Mouse (Mus musculus): ENCODE results near the gene Pkm. TPM values are rescaled to one million over a fixed set of nuclear protein-coding genes. Genes with fewer than 3 reads are reported as not detected.

The Pkm gene
- polyA plus RNA-seq, 1 experiment from 2014 or later: 1,005 TPM

DNA sequence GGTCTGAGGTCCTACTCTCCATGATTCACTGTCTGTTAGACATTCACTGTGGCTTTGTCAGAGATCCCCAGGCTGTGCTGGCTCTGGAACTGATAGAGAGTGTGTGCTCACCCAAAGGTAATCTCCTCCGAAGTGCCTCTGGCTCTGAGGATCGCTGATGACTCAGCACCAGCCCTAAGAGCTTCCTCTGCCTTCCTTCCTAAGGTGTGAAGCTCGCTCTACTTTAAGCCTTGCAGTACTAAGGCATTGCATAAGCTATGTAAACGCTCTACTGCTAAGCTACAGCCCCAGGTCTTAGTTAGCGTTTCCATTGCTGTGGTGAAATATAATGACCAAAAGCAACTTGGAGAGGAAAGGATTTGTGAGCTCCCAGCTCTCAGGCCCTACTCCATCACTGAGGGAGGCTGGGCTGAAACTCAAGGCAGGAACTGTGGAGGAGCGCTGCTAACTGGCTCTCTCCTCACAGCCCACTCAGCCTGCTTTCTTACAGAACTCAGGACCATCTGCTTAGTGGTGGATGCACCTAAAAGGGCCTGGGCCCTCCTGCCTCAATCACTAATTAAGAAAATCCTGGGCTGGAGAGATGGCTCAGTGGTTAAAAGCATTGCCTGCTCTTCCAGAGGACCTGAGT is 31.4 kb downstream of the Pkm start:
- Histone ChIP-seq H3K27ac (replicated peaks; ENCODE audit: low read depth, low read length) (no peak overlapping the region), H3K9ac (ENCODE audit: low read depth, low read length) (no peak overlapping the region), H3K9me3 (ENCODE audit: control insufficient read depth, low read length) (no peaks in the 10 kb centered on the region), H3K4me3 (ENCODE audit: low read depth, low read length) (no peak overlapping the region), H3K27me3 (replicated peaks; ENCODE audit: control insufficient read depth, insufficient read depth, low read length) (no peaks in the 10 kb centered on the region), H3K36me3 (ENCODE audit: control insufficient read depth, insufficient read depth, low read length) (no peaks in the 10 kb centered on the region), H3K4me1 (ENCODE audit: control insufficient read depth, insufficient read depth, low read length) (peaks cover 12% of the 10 kb centered on the region), H3K4me2 (ENCODE audit: low read depth, low read length) (no peak overlapping the region)
- DNase-seq (ENCODE audit: low spot score) (peak; percentile 17), ATAC-seq (ENCODE audit: low read depth) (no peak)
- 28% methylated on average over 6 of the region's 6 CpGs for WGBS

DNA sequence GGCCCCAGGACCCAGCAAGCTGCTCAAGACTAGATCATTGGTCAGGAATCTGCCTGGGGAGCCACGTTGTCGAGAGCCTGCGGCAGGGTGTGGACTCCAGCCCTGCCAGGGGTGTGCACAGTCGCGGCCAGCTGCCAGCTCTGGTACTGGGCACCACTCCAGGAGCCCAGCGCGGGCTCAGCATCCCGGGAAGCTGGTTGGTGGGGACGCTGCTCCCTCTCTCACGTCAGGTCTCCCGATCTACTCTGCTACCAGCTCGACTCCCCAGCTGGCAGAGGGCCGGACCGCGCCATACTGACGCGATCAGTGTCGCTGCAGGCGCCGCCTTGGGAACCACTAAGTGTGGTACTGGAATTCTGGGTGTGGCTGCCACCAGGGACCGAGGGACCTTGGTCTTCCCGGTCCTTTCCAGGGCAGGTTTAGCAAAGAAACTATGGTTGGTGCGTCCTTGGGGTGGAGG is 35.5 kb downstream of the Pkm start:
- Histone ChIP-seq H3K36me3 (ENCODE audit: control insufficient read depth, insufficient read depth, low read length) (no peaks in the 10 kb centered on the region), H3K4me1 (ENCODE audit: control insufficient read depth, insufficient read depth, low read length) (peaks cover 24% of the 10 kb centered on the region), H3K27ac (replicated peaks; ENCODE audit: low read depth, low read length) (peak overlapping the region; percentile 72), H3K9ac (ENCODE audit: low read depth, low read length) (peak overlapping the region; percentile 41), H3K27me3 (replicated peaks; ENCODE audit: control insufficient read depth, insufficient read depth, low read length) (no peaks in the 10 kb centered on the region), H3K9me3 (ENCODE audit: control insufficient read depth, low read length) (no peaks in the 10 kb centered on the region), H3K4me3 (ENCODE audit: low read depth, low read length) (peak overlapping the region; percentile 31), H3K4me2 (ENCODE audit: low read depth, low read length) (peak overlapping the region; percentile 62)
- DNase-seq (ENCODE audit: low spot score) (peak; percentile 93), ATAC-seq (ENCODE audit: low read depth) (peak; percentile 93)
- 2% methylated on average over 16 of the region's 23 CpGs for WGBS

DNA sequence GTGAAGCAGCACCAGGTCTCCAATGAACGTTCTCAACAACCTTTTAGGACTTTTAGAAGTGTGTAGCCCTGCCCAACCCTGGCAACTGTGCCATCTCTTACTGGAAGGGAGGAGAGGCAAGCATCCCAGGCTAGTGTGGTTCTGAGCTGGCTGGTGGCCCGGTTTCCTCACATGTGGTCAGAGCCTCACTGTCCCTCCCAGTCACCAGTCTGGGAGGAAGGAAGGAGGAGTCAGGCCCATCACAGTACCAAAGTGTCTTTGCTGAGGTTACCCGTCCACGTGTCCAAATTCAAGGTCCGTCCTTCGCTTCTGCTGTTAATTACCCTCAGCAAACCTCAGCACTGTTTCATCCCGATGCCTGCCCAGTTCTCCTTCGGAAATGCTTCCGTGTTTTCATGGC is 36.0 kb downstream of the Pkm start:
- Histone ChIP-seq H3K27me3 (replicated peaks; ENCODE audit: control insufficient read depth, insufficient read depth, low read length) (no peaks in the 10 kb centered on the region), H3K9ac (ENCODE audit: low read depth, low read length) (peak overlapping the region; percentile 41), H3K4me2 (ENCODE audit: low read depth, low read length) (peak overlapping the region; percentile 62), H3K27ac (replicated peaks; ENCODE audit: low read depth, low read length) (peak overlapping the region; percentile 72), H3K4me3 (ENCODE audit: low read depth, low read length) (peak overlapping the region; percentile 31), H3K9me3 (ENCODE audit: control insufficient read depth, low read length) (no peaks in the 10 kb centered on the region), H3K36me3 (ENCODE audit: control insufficient read depth, insufficient read depth, low read length) (no peaks in the 10 kb centered on the region), H3K4me1 (ENCODE audit: control insufficient read depth, insufficient read depth, low read length) (peaks cover 24% of the 10 kb centered on the region)
- peak; percentile 78 for DNase-seq (ENCODE audit: low spot score)
- peak; percentile 44 for ATAC-seq (ENCODE audit: low read depth)
- 26% methylated on average over 9 of the region's 9 CpGs for WGBS

DNA sequence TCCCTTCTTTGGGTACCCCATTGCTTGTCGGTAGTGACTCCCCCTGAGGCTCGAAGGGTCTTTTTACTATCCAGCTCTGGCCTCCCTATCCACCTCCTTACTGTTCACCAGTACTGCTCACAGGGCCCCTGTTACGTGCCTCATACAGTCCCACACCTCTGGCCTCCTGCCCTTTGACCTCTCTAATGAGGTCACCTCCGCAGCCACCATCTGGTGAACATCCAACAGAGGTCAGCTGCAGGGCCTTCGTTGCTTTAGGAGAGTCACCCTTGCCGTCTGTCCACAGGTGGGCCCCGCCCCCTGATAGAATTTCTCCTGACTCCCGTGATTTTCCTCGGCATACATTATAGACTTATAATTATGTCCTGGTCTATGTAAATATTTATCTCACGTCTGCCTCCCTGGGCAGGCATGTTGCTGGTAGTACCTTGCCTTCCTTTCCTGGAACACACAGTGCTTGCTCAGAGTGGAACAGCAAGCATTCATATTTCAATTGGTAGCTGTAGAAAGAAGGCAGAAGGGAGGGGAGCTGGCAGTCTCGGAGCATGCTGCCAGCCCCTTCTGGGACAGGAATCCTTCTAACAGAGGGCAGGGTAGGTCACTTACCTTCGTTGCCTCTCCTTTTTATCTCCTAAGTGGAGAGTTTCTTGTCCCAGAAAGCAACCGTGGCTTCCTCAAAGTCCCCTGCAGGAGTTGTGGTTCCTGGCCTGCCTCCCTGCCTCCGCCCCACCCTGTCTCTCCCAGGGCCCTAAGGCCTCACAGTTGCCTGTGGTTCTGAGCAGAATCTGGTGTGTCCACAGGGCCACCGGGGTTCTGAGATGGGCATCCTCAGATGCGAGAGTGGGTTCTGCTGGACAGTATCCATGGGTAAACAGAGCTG is 38.6 kb downstream of the Pkm start:
- 39% methylated on average over 16 of the region's 16 CpGs for WGBS

DNA sequence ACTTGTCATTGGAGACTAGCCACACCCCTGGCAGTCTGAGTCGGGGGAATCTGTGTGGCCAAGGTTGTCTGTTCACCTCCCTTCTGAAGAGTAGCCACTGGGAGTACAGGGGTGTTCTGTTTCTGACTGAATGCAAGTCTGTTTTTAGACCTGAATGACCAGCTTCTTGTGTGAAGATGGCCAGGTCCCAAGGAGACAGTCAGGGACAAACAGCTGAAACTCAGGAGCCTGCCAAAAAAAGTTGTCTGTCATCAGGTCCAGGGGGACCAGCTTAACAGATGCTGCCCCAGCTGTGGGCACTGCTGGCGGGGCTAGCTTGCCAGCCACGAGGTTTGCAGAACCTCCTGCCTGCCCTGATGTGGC is 39.3 kb downstream of the Pkm start:
- DNase-seq (ENCODE audit: low spot score) (peak; percentile 42), ATAC-seq (ENCODE audit: low read depth) (no peak)
- Histone ChIP-seq H3K27ac (replicated peaks; ENCODE audit: low read depth, low read length) (peak overlapping the region; percentile 49; the same call in 1 of the 2 replicates), H3K9me3 (ENCODE audit: control insufficient read depth, low read length) (no peaks in the 10 kb centered on the region), H3K4me3 (ENCODE audit: low read depth, low read length) (no peak overlapping the region), H3K4me1 (ENCODE audit: control insufficient read depth, insufficient read depth, low read length) (peaks cover 24% of the 10 kb centered on the region), H3K9ac (ENCODE audit: low read depth, low read length) (no peak overlapping the region), H3K36me3 (ENCODE audit: control insufficient read depth, insufficient read depth, low read length) (no peaks in the 10 kb centered on the region), H3K27me3 (replicated peaks; ENCODE audit: control insufficient read depth, insufficient read depth, low read length) (no peaks in the 10 kb centered on the region), H3K4me2 (ENCODE audit: low read depth, low read length) (no peak overlapping the region)
- 22% methylated on average over 3 of the region's 3 CpGs for WGBS

More for the DNA sequence above, 38.6 kb downstream of the Pkm start:
- no peaks in the 10 kb centered on the region for H3K9me3 ChIP-seq (ENCODE audit: control insufficient read depth, low read length)
- DNase-seq (ENCODE audit: low spot score) (no peak), ATAC-seq (ENCODE audit: low read depth) (no peak)
- H3K4me3 ChIP-seq (ENCODE audit: low read depth, low read length): no peak overlapping the region
- H3K4me2 ChIP-seq (ENCODE audit: low read depth, low read length): no peak overlapping the region
- no peaks in the 10 kb centered on the region for H3K36me3 ChIP-seq (ENCODE audit: control insufficient read depth, insufficient read depth, low read length)
- H3K4me1 ChIP-seq (ENCODE audit: control insufficient read depth, insufficient read depth, low read length): peaks cover 24% of the 10 kb centered on the region
- no peak overlapping the region for H3K9ac ChIP-seq (ENCODE audit: low read depth, low read length)
- peak overlapping the region; percentile 49; the same call in 1 of the 2 replicates for H3K27ac ChIP-seq (replicated peaks; ENCODE audit: low read depth, low read length)
- H3K27me3 ChIP-seq (replicated peaks; ENCODE audit: control insufficient read depth, insufficient read depth, low read length): no peaks in the 10 kb centered on the region

DNA sequence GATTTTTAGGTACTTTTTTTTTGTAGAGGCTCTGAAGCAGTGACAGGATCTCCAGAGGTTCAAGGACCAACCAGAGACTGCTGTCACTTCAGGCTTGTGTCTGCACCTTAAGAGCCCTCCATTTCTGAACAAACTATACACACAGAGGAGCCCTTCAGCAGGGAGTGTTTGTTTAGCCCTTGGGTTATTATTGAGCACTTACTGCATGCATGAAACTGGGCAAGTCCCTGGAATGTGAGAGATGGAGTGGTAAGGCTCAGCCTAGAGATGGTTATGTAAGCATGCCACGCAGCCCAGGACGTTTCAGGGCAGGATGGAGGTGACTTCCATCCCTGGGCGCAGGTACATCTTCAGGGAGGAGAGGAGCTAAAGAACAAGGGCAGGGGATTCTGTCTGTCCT is 40.2 kb downstream of the Pkm start:
- H3K9me3 ChIP-seq (ENCODE audit: control insufficient read depth, low read length): no peaks in the 10 kb centered on the region
- no peak overlapping the region for H3K4me3 ChIP-seq (ENCODE audit: low read depth, low read length)
- peaks cover 24% of the 10 kb centered on the region for H3K4me1 ChIP-seq (ENCODE audit: control insufficient read depth, insufficient read depth, low read length)
- WGBS: 59% methylated on average over 3 of the region's 3 CpGs
- ATAC-seq (ENCODE audit: low read depth): no peak
- no peaks in the 10 kb centered on the region for H3K36me3 ChIP-seq (ENCODE audit: control insufficient read depth, insufficient read depth, low read length)
- DNase-seq (ENCODE audit: low spot score): no peak
- H3K27me3 ChIP-seq (replicated peaks; ENCODE audit: control insufficient read depth, insufficient read depth, low read length): no peaks in the 10 kb centered on the region
- no peak overlapping the region for H3K4me2 ChIP-seq (ENCODE audit: low read depth, low read length)
- H3K9ac ChIP-seq (ENCODE audit: low read depth, low read length): no peak overlapping the region
- H3K27ac ChIP-seq (replicated peaks; ENCODE audit: low read depth, low read length): no peak overlapping the region

DNA sequence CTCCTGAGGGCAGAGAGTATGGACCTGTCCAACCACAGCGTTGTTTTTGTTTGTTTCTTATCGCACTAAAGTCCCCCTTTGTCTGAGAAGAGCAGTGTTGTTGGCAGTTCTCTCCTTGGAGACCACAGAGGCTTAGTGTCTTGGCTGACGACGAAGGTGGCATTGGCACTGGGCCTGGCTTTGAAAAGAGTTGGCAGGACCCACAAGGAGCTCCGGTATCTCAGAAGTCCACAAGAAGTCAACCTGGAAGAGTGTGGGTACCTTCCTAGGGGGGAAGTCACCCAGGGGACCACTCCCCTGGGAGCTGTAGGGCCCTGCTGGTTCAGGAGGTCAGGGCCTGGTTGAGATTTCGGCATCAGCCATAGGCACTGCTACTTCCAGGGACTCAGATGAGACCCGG is 44.9 kb downstream of the Pkm start:
- H3K4me3 ChIP-seq (ENCODE audit: low read depth, low read length): no peak overlapping the region
- no peaks in the 10 kb centered on the region for H3K36me3 ChIP-seq (ENCODE audit: control insufficient read depth, insufficient read depth, low read length)
- H3K27me3 ChIP-seq (replicated peaks; ENCODE audit: control insufficient read depth, insufficient read depth, low read length): no peaks in the 10 kb centered on the region
- 83% methylated on average over 7 of the region's 7 CpGs for WGBS
- no peaks in the 10 kb centered on the region for H3K4me1 ChIP-seq (ENCODE audit: control insufficient read depth, insufficient read depth, low read length)
- H3K9ac ChIP-seq (ENCODE audit: low read depth, low read length): no peak overlapping the region
- H3K4me2 ChIP-seq (ENCODE audit: low read depth, low read length): no peak overlapping the region
- H3K27ac ChIP-seq (replicated peaks; ENCODE audit: low read depth, low read length): no peak overlapping the region
- no peaks in the 10 kb centered on the region for H3K9me3 ChIP-seq (ENCODE audit: control insufficient read depth, low read length)
- ATAC-seq (ENCODE audit: low read depth) (no peak), DNase-seq (ENCODE audit: low spot score) (no peak)

DNA sequence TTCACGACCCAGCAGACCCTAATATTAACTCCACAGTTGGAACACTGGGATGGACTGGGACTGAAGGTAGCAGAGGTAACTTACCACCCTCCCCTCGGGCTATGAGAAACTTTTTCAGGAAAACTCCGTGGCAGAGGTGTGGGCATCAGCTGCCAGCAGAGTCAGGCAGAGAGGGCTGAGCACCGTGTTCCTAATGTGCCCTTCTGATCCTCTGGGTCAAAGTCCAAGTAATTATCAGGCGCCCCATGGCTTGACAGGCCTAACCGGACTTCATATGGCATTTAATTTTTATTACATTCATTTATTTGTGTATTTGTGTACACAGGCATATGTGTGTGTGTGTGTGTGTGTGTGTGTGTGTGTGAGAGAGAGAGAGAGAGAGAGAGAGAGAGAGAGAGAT is 46.9 kb downstream of the Pkm start:
- no peak overlapping the region for H3K27ac ChIP-seq (replicated peaks; ENCODE audit: low read depth, low read length)
- no peak for ATAC-seq (ENCODE audit: low read depth)
- H3K4me1 ChIP-seq (ENCODE audit: control insufficient read depth, insufficient read depth, low read length): no peaks in the 10 kb centered on the region
- no peak overlapping the region for H3K4me3 ChIP-seq (ENCODE audit: low read depth, low read length)
- 63% methylated on average over 6 of the region's 6 CpGs for WGBS
- H3K9me3 ChIP-seq (ENCODE audit: control insufficient read depth, low read length): no peaks in the 10 kb centered on the region
- H3K27me3 ChIP-seq (replicated peaks; ENCODE audit: control insufficient read depth, insufficient read depth, low read length): no peaks in the 10 kb centered on the region
- H3K9ac ChIP-seq (ENCODE audit: low read depth, low read length): no peak overlapping the region
- no peak overlapping the region for H3K4me2 ChIP-seq (ENCODE audit: low read depth, low read length)
- no peaks in the 10 kb centered on the region for H3K36me3 ChIP-seq (ENCODE audit: control insufficient read depth, insufficient read depth, low read length)
- DNase-seq (ENCODE audit: low spot score): no peak

All from embryonic facial prominence, embryonic 14.5 days (tissue).